Mouse (Mus musculus) heart, embryonic 16.5 days (tissue): ENCODE results near the gene Ano2. TPM values are rescaled to one million over a fixed set of nuclear protein-coding genes. Genes with fewer than 3 reads are reported as not detected.

Experiments used
- ATAC-seq: fragments of 200-750 bp; cut with Nextera tagmentation; replicated peaks from 2 replicates; pipeline ENCODE4 v1.8.0; 2017; ENCODE audit warnings: moderate number of reproducible peaks; ENCODE audit not compliant: insufficient read depth, low FRiP score; ENCODE audit errors: extremely low read depth
- H3K27ac ChIP-seq: fragments of 300-500 bp; sonication (generic); 2 replicates; pipeline ENCODE4 v1.5.1; 2014; ENCODE audit warnings: mild to moderate bottlenecking, low read length, control low read depth, moderate library complexity
- H3K27me3 ChIP-seq: fragments of 300-500 bp; sonication (generic); 2 replicates; pipeline ENCODE4 v1.6.1; 2014; ENCODE audit warnings: low read length, mixed read lengths; ENCODE audit not compliant: control insufficient read depth, insufficient read depth
- H3K36me3 ChIP-seq: fragments of 300-500 bp; sonication (generic); 2 replicates; pipeline ENCODE4 v1.6.1; 2014; ENCODE audit not compliant: control insufficient read depth, insufficient read depth
- H3K4me1 ChIP-seq: fragments of 300-500 bp; sonication (generic); 2 replicates; pipeline ENCODE4 v1.6.1; 2014; ENCODE audit warnings: low read length, mixed read lengths; ENCODE audit not compliant: control insufficient read depth, insufficient read depth
- H3K4me2 ChIP-seq: fragments of 300-500 bp; sonication (generic); 2 replicates; pipeline ENCODE4 v1.6.1; 2014; ENCODE audit warnings: low read depth, mild to moderate bottlenecking, control low read depth, low read length
- H3K4me3 ChIP-seq: fragments of 300-500 bp; sonication (generic); 2 replicates; pipeline ENCODE4 v1.5.1; 2014; ENCODE audit warnings: mild to moderate bottlenecking, control low read depth, low read length
- H3K9ac ChIP-seq: fragments of 300-500 bp; sonication (generic); 2 replicates; pipeline ENCODE4 v1.6.1; 2014; ENCODE audit warnings: low read length, control low read depth
- H3K9me3 ChIP-seq: fragments of 300-500 bp; sonication (generic); replicated peaks from 2 replicates; pipeline ENCODE4 v1.6.1; 2016; ENCODE audit warnings: low read length; ENCODE audit not compliant: control insufficient read depth
- WGBS: fragments of 180-500 bp; shearing (Covaris S2); extraction: QIAGEN DNeasy Blood & Tissue Kit; methylation state at CpG from one replicate; pipeline ENCODE4 v1.1.7; 2014; 5-methylcytosine and 5-hydroxymethylcytosine counted together
- polyA plus RNA-seq: library from polyadenylated mRNA; unstranded; fragments of >200 nt; fragmentation: Nextera tagmentation; extraction: Ambion mirVana; gene quantifications from 2 replicates; pipeline ENCODE4 v1.2.1, GENCODE M21; 2015

The Ano2 gene
- polyA plus RNA-seq, 1 experiment from 2014 or later = 0.08 TPM

DNA sequence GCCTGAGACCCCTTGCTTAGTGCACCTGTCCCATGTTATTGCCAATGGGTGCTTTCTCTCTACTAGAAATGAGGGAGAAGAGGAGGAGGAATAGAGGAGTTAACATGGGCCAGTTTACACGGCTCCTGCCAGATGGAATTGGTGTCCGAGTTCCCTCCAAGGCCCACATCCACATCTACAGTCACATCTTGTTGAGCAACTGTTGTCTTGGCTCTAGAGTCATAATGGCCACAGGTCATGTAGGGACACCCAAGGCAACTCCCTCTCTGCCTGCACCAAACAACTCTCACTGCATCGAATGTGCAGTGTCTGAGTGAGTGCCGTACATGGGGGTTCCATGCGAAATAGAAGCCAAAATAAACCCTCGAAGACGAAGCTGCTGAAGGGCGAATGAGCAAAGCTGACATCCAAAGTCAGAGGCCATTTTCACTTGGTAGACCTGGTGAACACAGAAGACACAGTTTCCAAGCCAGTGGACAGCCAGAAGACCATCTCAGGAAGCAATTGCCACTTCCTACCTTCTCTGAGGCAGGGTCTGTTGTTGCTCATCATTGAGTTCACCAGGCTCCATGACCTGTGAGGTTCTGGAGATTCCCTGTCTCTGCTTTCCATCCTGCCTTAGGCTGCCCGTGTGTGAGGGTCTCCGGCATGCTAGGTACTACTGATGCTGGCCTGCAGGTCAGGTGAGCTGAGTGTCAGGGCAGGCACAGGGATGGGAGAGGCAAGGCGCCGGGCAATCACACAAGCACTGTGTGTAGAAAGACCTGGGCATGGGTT lies 398.5 kb downstream of the Ano2 start:
- no peak overlapping the region for H3K4me3 ChIP-seq
- no peak for ATAC-seq
- H3K27me3 ChIP-seq = no peaks in the 10 kb centered on the region
- 91% methylated on average over 12 of the region's 12 CpGs for WGBS
- H3K4me1 ChIP-seq = no peaks in the 10 kb centered on the region
- no peak overlapping the region for H3K9ac ChIP-seq
- no peaks in the 10 kb centered on the region for H3K36me3 ChIP-seq
- H3K4me2 ChIP-seq = no peak overlapping the region
- H3K9me3 ChIP-seq = no peaks in the 10 kb centered on the region
- H3K27ac ChIP-seq = no peak overlapping the region

Other genes starting within 250 kb of the Ano2 start
- gene Cd9, start 195.6 kb upstream of the Ano2 start, polyA plus RNA-seq = 94.4 and 115 TPM in 2 replicates
- 26.3 and 27.1 TPM in 2 replicates for gene Vwf, start 143.6 kb upstream of the Ano2 start, polyA plus RNA-seq